Mouse (Mus musculus) ES-E14 (cell line): Measurements from ENCODE around the gene Efna1. TPM values are rescaled to one million over a fixed set of nuclear protein-coding genes. Genes with fewer than 3 reads are reported as not detected.

ENCODE experiments used
- DNase-seq: peaks from one replicate; pipeline ENCODE4 v3.0.0-alpha.2; 2013; ENCODE audit warnings: low read depth, low spot score
- H3K27ac ChIP-seq: 2 replicates; pipeline ENCODE4 v1.5.1; 2012; ENCODE audit warnings: low read depth, mild to moderate bottlenecking, low read length, moderate library complexity, mixed read lengths; ENCODE audit not compliant: poor library complexity, insufficient read depth, severe bottlenecking
- H3K36me3 ChIP-seq: 2 replicates; pipeline ENCODE4 v1.6.1; 2012; ENCODE audit warnings: mild to moderate bottlenecking, low read length, moderate library complexity, mixed read lengths; ENCODE audit not compliant: control insufficient read depth, poor library complexity, insufficient read depth, severe bottlenecking
- H3K4me1 ChIP-seq, 2 experiments: fragments of 150-350 bp in 1 of 2; sonication (generic) in 1 of 2; 2 replicates each; pipeline ENCODE4 v1.6.1; 2012; ENCODE audit warnings: low read length in 2 of 2, mild to moderate bottlenecking in 1 of 2, mixed read lengths in 1 of 2; ENCODE audit not compliant: control insufficient read depth in 2 of 2, insufficient read depth in 2 of 2, poor library complexity in 1 of 2
- H3K4me3 ChIP-seq, 2 experiments: fragments of 150-350 bp in 1 of 2; sonication (generic) in 1 of 2; 2 replicates each; pipeline ENCODE4 v1.5.1; 2012; ENCODE audit warnings: low read length in 2 of 2, low read depth in 1 of 2, mild to moderate bottlenecking in 1 of 2, mixed read lengths in 1 of 2; ENCODE audit not compliant: insufficient read depth in 1 of 2, poor library complexity in 1 of 2, severe bottlenecking in 1 of 2
- H3K9ac ChIP-seq: 2 replicates; pipeline ENCODE4 v1.6.1; 2012; ENCODE audit warnings: low read depth, mild to moderate bottlenecking, low read length, mixed read lengths; ENCODE audit not compliant: poor library complexity, insufficient read depth, severe bottlenecking
- H3K9me3 ChIP-seq: fragments of 150-350 bp; sonication (generic); 2 replicates; pipeline ENCODE4 v1.6.1; 2012; ENCODE audit warnings: low read depth, mild to moderate bottlenecking, low read length; ENCODE audit not compliant: control insufficient read depth, insufficient read depth
- CHD2 ChIP-seq: IDR thresholded peaks from 2 replicates; pipeline ENCODE4 v1.6.1; 2014; ENCODE audit warnings: mild to moderate bottlenecking, low read depth, low read length, inconsistent platforms
- HCFC1 ChIP-seq: IDR thresholded peaks from 2 replicates; pipeline ENCODE4 v1.6.1; 2012; ENCODE audit warnings: low read length, inconsistent platforms, borderline replicate concordance; ENCODE audit not compliant: insufficient read depth
- MAFK ChIP-seq: IDR thresholded peaks from 2 replicates; pipeline ENCODE4 v1.6.1; 2014; ENCODE audit warnings: mild to moderate bottlenecking, low read depth, low read length, inconsistent platforms; ENCODE audit not compliant: insufficient read depth
- ZC3H11A ChIP-seq: IDR thresholded peaks from 2 replicates; pipeline ENCODE4 v1.6.1; 2012; ENCODE audit warnings: low read depth, mild to moderate bottlenecking, inconsistent platforms, low read length, borderline replicate concordance
- ZNF384 ChIP-seq: IDR thresholded peaks from 2 replicates; pipeline ENCODE4 v1.6.1; 2012; ENCODE audit warnings: low read depth, low read length, inconsistent platforms
- in situ Hi-C, 2 experiments: fragments of 600-800 bp; cut with MboI; formaldehyde crosslinking; loops; one replicate each; pipeline ENCODE4 v1.15.1; 2025; ENCODE audit warnings: low sequenced_read_pairs in 2 of 2, inconsistent platforms in 1 of 2; ENCODE audit not compliant: unreplicated experiment in 2 of 2
- total RNA-seq: library from RNA; depleted of rRNA; stranded (reverse); fragments of 300-350 nt; gene quantifications from 2 replicates; pipeline ENCODE4 v1.2.3, GENCODE M21; 2012

Gene Efna1
- total RNA-seq, 1 experiment = 2.1 TPM

DNA sequence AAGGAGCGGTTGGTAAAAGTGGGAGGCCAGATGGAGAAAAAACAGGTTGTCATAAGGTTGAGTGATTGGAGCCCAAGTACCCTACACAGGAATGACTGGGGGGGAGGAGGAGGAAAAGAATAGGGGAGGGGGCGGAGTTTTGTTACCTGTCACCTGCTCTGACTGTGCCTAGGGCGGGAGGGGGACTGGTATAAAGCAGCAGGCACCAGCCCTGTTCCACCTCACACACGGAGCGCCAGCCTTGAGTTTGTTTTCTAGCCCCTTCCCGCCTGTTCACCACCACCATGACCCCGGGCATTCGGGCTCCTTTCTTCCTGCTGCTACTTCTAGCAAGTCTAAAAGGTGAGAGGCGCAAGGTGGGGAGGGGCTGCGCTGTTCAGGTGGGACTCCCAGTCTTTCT is 52.1 kb downstream of the Efna1 start, which contains the start of gene Muc1:
Gene Muc1 (plus strand): TSS at position 222 of the 400 bp plus-strand sequence.
- Histone ChIP-seq H3K27ac (peak within 1 kb of the TSS; percentile 62; the same call in 1 of the 2 replicates), H3K9me3 (no peaks in the 10 kb centered on the region), H3K36me3 (0 out of 2 replicates have a peak, but pooled peaks cover 3% of the 10 kb centered on the region), H3K9ac (peak within 1 kb of the TSS; percentile 39; the same call in 1 of the 2 replicates), H3K4me1 (peaks cover 14 to 39% of the 10 kb centered on the region in 2 experiments), H3K4me3 (peak within 1 kb of the TSS; percentile 47 to 77)
- in situ Hi-C loops = no loop called here
- DNase-seq = no peak
- no peak for TF ChIP-seq HCFC1
- no peak for TF ChIP-seq CHD2
- no peak for TF ChIP-seq MAFK
- no peak for TF ChIP-seq ZC3H11A
- TF ChIP-seq ZNF384 = no peak

- peak overlapping the region; percentile 47 to 77 for H3K4me3 ChIP-seq
- H3K4me1 ChIP-seq = peaks cover 13 to 39% of the 10 kb centered on the region in 2 experiments
- H3K9me3 ChIP-seq = no peaks in the 10 kb centered on the region
- in situ Hi-C loops = no loop called here
- H3K27ac ChIP-seq = peak overlapping the region; percentile 62; the same call in 1 of the 2 replicates
- DNase-seq = peak; percentile 83
- TF ChIP-seq HCFC1 = 0 out of 2 replicates have a peak, but pooled peaks have one; percentile 41
- TF ChIP-seq ZC3H11A = no peak
- no peak for TF ChIP-seq CHD2
- 0 out of 2 replicates have a peak, but pooled peaks cover 4% of the 10 kb centered on the region for H3K36me3 ChIP-seq
- peak overlapping the region; percentile 39; the same call in 1 of the 2 replicates for H3K9ac ChIP-seq
Measured at GRCm38 (mm10) chr3:89228180-89228549, 52.8 kb downstream of the Efna1 start.

GRCm38 (mm10) chr3:89227307-89228179 is 53.4 kb downstream of the Efna1 start:
- Histone ChIP-seq H3K9me3 (no peaks in the 10 kb centered on the region), H3K4me1 (peaks cover 13 to 39% of the 10 kb centered on the region in 2 experiments), H3K9ac (peak overlapping the region; percentile 54; the same call in 1 of the 2 replicates), H3K36me3 (0 out of 2 replicates have a peak, but pooled peaks cover 6% of the 10 kb centered on the region), H3K4me3 (peak overlapping the region; percentile 58 to 77), H3K27ac (0 out of 2 replicates have a peak overlapping the region, but pooled peaks have one; percentile 22)
- in situ Hi-C loops = no loop called here
- DNase-seq = peak; percentile 97
- TF ChIP-seq CHD2 (no peak), MAFK (no peak), HCFC1 (no peak), ZNF384 (no peak)

GRCm38 (mm10) chr3:89226900-89227299 is 54.0 kb downstream of the Efna1 start, which contains the start of gene Mtx1:
TSS of gene Mtx1 (minus strand) at chr3:89227088.
- Histone ChIP-seq H3K4me3 (peak within 1 kb of the TSS; percentile 58 to 77), H3K27ac (peak within 1 kb of the TSS; percentile 69), H3K9me3 (no peaks in the 10 kb centered on the region), H3K36me3 (0 out of 2 replicates have a peak, but pooled peaks cover 6% of the 10 kb centered on the region), H3K4me1 (peaks cover 13 to 37% of the 10 kb centered on the region in 2 experiments), H3K9ac (peak within 1 kb of the TSS; percentile 54)
- TF ChIP-seq HCFC1 (no peak; the same call in 1 of the 2 replicates), ZC3H11A (no peak), ZNF384 (no peak), CHD2 (no peak), MAFK (no peak)
- in situ Hi-C loops = no loop called here
- DNase-seq = no peak
